Mouse (Mus musculus): Measurements from ENCODE around the gene Opalin.
A peak's percentile ranks its signal among the peaks of the same experiment; 100 is the strongest.

The Opalin gene

GRCm38 (mm10) chr19:41071500-41071899, 5.4 kb downstream of the Opalin start:
- peak; percentile 67 to 74 for DNase-seq

GRCm38 (mm10) chr19:41054702-41055101, 22.2 kb downstream of the Opalin start:
- no peak for DNase-seq

DNA sequence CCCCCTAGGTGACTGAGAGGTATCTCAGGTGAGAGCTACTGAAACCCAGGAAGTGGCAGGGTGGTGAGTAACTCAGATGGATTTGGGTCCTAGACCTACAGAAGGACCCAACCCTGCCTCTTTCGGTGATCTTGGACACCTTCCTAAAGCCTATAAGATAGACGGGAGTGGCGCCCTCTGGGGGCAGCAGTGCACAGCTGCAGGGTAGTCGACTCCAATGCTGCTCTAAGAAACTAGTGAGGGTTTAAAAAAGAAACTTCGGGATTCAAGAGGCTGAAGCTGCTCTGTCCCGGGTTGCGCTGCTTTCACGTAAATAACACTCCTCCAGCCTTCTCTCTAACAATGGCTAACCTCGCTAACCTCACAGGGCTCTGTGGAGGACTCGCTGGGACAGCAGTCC, 23.4 kb downstream of the Opalin start:
- DNase-seq, result peak in 1 of 2 experiments; percentile 50

GRCm38 (mm10) chr19:41052247-41052646, 24.7 kb downstream of the Opalin start:
- no peak for DNase-seq

DNA sequence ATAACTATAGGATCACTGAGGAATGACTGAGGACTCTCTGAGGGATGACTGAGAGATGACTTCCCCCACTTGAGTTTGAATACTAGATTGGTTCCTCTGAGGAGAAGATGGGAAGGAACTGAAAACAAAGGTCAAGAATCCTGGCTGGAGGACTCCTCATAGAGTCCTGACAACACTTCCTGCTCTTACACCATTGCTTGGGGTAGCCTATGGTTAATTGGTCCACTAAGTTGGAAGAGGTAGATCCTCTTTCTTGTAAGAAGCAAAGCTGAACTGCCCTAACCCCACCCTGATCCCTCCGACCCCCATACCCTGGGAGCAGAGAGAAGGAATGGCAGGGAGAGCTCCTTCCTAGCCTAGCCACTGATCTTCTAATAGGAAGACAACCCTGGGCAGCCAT, 25.2 kb downstream of the Opalin start:
- DNase-seq, result no peak

GRCm38 (mm10) chr19:41048187-41048559, 28.7 kb downstream of the Opalin start:
- no peak for DNase-seq

GRCm38 (mm10) chr19:41047437-41048186, 29.3 kb downstream of the Opalin start:
- no peak for DNase-seq

- no peak for DNase-seq
These were observed 31.7 kb downstream of the Opalin start for GRCm38 (mm10) chr19:41045091-41045770.

GRCm38 (mm10) chr19:41039110-41039509, 37.8 kb downstream of the Opalin start:
- peak; percentile 73 to 85 for DNase-seq

DNA sequence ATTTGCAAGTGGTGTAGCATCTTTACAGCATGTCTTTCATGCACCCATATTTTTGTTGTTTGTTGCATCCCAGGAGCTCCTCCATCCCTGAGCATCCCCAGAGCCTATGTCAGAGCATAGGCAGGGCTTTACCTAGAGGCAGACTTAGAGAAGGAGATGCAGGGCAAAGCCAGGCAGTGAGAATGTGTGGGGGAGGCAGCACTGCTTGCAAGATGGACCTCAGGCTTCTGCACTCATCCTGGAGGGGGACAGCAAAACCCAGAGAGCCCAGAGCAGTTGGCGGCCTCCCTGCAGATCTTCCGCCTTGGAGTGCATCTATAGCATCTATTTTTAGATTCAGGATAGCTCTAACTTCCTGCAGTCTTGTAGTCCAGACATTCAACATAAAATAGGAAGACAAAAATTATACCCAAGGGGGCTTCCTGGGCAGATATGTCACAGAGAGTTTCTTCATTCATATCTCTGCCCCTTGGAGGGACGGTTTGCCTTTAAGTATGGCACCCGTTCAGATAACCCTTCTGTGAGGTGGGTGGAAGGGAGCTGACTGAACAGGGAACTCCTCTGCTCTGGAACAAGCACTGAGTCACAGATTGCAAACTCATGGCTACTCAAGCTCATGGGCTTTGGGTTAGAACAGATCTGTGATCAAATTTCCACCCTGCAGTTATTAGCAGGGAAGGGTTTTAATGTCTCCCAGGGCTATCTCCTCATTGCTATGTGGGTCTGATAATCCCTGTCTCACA, 40.9 kb downstream of the Opalin start:
- no peak for DNase-seq

GRCm38 (mm10) chr19:41031869-41032268, 45.0 kb downstream of the Opalin start:
- DNase-seq, result no peak

- peak; percentile 61 to 81 for DNase-seq
These were observed 45.9 kb downstream of the Opalin start for GRCm38 (mm10) chr19:41031009-41031408.

DNA sequence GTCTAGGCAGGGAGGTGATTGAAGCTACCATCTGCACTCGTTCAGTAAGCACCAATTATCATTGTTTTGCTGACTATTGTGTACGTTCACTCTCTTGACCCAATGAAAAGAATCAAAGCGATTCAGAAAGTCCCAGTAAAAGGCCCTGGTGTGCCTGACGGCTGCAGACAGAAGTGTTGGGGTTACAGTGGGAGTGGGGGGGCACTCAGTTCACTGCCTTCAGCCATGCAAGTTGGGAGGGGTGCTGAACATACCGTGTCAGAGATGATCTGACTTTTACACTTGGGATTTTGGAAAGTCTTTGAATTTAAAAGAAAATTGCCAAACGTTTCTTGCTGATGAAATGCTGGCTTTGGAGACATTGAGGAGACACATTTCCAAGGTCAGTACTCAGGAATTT, 46.8 kb downstream of the Opalin start:
- DNase-seq, result no peak

GRCm38 (mm10) chr19:41029219-41029618, 47.7 kb downstream of the Opalin start, which contains the start of gene Dntt:
Gene Dntt (plus strand): TSS chr19:41029275.
- DNase-seq, result peak in 1 of 2 experiments; percentile 57

GRCm38 (mm10) chr19:41027601-41028000, 49.3 kb downstream of the Opalin start:
- no peak for DNase-seq

- DNase-seq, result peak in 1 of 2 experiments; percentile 62
These were observed 49.9 kb downstream of the Opalin start for GRCm38 (mm10) chr19:41027024-41027423.

DNA sequence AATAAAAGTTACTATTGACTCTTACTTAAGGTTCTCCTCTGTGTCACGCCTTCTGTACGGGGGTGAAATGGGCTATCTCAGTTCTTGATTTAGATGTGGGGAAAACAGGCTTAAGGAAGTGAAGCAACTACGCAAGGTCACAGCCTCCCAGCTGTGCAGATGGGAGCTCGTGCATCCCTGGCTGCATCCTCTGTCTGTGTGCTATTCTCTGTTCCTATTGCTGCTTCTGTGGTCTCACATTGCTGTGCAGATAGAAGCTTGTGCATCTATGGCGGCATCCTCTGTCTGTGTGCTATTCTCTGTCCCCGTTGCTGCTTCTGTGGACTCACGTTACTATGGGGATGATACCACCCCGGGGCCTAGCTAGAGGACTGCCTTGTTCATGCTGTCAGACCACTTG, 50.4 kb downstream of the Opalin start:
- DNase-seq, result peak in 1 of 2 experiments; percentile 58

GRCm38 (mm10) chr19:41022244-41022643, 54.7 kb downstream of the Opalin start:
- peak in 1 of 2 experiments; percentile 83 for DNase-seq

- DNase-seq, result no peak
These were observed 56.4 kb downstream of the Opalin start for GRCm38 (mm10) chr19:41020537-41020936.

GRCm38 (mm10) chr19:41019164-41019675, 57.7 kb downstream of the Opalin start:
- DNase-seq, result peak in 1 of 2 experiments; percentile 73

DNA sequence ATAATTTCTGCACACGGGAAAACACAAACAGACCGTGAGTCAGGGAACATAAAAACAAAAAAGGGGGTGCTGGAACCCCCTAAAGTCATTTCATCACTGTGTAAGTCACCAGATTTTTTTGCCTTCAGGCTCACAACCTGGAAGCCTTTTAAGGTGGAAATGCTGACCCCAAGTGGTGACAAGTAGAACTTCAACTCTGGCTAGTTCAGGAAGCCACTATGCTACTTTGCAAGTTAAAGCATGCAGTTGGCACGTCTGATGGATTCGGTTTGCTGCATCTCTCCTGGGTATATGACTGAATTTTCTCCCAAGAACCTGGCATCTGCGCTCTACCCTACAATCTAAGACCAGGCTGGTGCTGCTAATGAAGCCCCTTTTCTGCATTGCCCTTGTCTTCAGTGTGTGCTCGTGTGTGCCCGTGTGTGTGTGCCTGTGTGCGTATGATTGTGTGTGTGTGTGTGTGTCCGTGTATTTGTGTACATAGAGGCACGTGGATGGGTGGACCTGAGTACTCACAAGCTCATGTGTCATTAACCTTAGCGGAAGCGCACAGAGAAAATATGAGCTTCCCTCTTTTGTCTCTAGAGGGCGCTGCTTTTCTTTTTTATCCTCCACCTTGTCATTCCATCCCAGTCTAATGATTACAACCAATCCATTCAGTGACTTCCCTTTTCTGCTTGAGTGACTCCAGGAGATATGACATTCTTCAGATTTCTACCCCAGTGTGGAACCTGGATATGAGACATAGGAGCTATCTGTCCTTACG, 60.8 kb downstream of the Opalin start:
- peak in 1 of 2 experiments; percentile 66 for DNase-seq

DNA sequence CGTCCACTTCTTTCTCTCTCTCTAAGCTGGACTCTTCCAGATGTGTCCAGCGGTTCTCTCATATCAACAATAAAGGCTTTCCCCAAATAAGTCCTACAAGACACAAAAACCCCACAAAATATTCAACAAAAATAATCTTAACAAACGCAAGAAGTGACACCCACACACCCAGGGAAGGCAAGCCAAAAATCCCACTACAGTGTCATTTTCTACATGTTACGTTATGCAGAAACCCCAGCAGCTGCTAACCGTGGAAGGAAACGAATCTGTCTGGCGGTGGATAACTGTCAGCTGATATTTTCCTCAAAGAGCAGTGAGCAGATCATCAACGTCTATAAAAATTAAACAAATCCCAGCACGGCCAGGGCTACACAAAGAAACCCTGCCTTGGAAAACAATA, 62.9 kb downstream of the Opalin start:
- no peak for DNase-seq
